Mouse (Mus musculus): ENCODE measurements at regions not wholly inside any gene's neighbourhood (a gene's known extent, or its start where the extent isn't known, plus 50 kb on each side); places are given as distances from the start of the nearest gene placed in this dataset.
A peak's percentile ranks its signal among the peaks of the same experiment; 100 is the strongest.

DNA sequence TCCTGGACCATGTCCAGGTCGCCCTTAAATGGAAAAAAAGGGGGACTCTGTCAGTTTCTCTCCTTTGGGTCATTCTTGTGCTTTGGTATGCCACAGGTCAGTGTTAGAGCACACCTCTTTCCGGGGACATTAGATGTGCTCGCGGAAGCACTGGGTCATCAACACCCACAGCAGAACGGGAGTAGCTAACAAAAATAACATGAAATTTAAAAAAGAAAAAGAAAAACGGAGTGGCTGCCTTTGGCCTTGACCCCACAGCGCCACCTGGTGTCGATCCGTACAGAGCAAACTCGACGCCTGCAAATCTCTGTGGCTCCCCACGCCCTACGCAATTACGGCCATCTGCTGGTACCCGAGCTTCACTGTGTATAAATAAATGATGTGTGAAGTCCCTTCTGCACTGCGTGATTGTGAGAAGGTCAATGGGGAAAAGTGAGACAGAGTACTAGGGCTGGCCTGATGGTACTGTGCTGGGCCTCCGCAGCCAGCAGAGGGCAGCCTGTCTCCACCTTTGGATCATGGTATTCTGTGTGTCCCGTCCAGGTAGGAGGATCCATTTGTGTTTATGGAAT is 99.0 kb upstream of the Slc7a12 start:
- DNase-seq (ENCODE audit: inconsistent ontology term), result peak; percentile 76

DNA sequence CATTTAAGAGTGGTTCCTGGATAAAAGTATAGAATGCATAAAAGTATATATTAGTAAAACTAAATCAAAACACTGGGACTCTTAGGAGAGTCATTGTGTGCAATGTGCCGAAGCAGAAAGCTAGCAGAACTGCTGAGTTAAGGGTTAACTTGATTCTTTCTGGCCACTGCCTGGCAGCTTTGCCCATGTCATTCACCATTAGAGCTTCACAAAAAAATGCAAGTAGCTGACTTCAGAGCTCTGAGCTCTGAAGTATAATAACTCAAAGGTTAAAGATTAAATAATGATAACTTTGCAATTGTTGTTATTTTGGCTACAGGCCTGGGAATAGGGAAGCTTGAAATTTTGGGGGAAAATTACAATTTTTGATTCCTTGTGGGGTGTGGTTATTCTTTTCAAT is 89.8 kb upstream of the Slc7a12 start:
- DNase-seq (ENCODE audit: inconsistent ontology term), result no peak

DNA sequence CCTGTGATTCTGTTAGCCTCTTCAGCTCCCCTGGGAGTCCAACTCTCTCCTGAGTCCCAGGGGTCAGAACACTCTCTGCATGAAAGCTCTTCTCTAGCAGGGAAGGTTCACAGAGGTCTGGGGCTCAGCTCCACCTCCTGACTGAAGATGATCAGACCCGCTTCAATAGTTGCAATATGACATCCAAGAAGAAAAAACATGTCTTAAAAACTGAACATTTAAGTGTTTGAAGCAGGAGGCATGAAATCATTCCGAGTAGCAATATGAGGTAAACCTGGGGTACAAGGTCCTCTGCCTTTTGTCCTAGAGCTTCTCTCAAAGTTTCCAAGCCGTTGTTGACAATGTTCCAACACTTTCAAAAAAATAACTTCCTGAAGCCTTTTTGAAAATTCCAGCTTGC is 81.8 kb upstream of the Slc7a12 start:
- DNase-seq (ENCODE audit: inconsistent ontology term), result no peak

DNA sequence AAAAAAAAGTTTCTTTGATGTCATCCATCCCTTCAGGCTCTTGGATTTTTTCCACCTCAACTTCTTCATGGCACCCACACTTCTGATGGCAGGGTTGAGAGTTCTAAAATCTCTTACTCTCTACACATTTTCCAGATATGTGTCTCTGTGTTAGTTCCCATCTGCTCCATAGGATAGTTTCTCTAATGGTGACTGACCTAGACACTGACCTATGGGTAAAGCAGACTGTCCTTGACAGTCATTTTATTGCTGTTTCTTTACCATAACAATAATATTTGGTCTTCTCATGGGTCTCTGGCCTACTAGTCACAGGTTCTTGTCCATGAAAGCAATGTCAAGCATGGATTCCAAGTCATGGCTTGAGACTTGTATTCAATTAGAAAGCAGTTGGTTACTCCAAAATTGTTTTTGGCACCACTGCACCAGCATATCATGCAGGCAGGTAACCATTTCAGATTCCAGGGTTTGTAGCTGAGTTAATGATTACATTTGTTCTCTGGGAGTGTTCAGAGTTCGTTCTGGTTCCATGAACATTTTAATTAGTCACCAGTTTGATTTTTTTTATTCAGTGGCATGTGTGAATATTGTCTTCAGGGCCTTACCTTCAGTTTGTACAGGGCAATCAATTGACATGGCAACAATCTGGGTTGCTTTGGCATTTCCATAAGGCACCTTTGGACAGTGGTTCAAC is 71.9 kb upstream of the Slc7a12 start:
- DNase-seq (ENCODE audit: inconsistent ontology term), result no peak

Measured in Muller cell, postnatal 12 days (primary cell).